Mouse (Mus musculus): ENCODE measurements around the gene Rcbtb2. TPM values are rescaled to one million over a fixed set of nuclear protein-coding genes. Genes with fewer than 3 reads are reported as not detected.
A peak's percentile ranks its signal among the peaks of the same experiment; 100 is the strongest.

Rcbtb2 gene
- polyA plus RNA-seq, 1 experiment from 2014 or later, result 64.0 TPM

- no peak overlapping the region for H3K27ac ChIP-seq
- H3K9me3 ChIP-seq (ENCODE audit: control insufficient read depth, low read length), result no peaks in the 10 kb centered on the region
- H3K27me3 ChIP-seq (ENCODE audit: control insufficient read depth, insufficient read depth, low read length), result no peaks in the 10 kb centered on the region
- no peaks in the 10 kb centered on the region for H3K4me1 ChIP-seq (replicated peaks; ENCODE audit: control insufficient read depth, insufficient read depth, low read length)
- no peak overlapping the region for H3K4me3 ChIP-seq (replicated peaks; ENCODE audit: low read length)
- no peak overlapping the region for H3K9ac ChIP-seq
- DNase-seq (ENCODE audit: low spot score) (no peak), ATAC-seq (ENCODE audit: low FRiP score) (no peak)
- H3K36me3 ChIP-seq (replicated peaks; ENCODE audit: control insufficient read depth, insufficient read depth), result peaks cover 44% of the 10 kb centered on the region
- no peak overlapping the region for H3K4me2 ChIP-seq (replicated peaks)
These were observed 86.4 kb downstream of the Rcbtb2 start for GRCm38 (mm10) chr14:73209262-73209661.

- no peak for DNase-seq (ENCODE audit: low spot score)
These were observed 87.4 kb downstream of the Rcbtb2 start for GRCm38 (mm10) chr14:73210196-73210595.

GRCm38 (mm10) chr14:73211477-73211876, 88.6 kb downstream of the Rcbtb2 start:
- Histone ChIP-seq H3K27me3 (ENCODE audit: control insufficient read depth, insufficient read depth, low read length) (no peaks in the 10 kb centered on the region), H3K36me3 (replicated peaks; ENCODE audit: control insufficient read depth, insufficient read depth) (peaks cover 47% of the 10 kb centered on the region), H3K9ac (no peak overlapping the region), H3K27ac (no peak overlapping the region), H3K4me2 (replicated peaks) (no peak overlapping the region), H3K4me1 (replicated peaks; ENCODE audit: control insufficient read depth, insufficient read depth, low read length) (no peaks in the 10 kb centered on the region), H3K4me3 (replicated peaks; ENCODE audit: low read length) (no peak overlapping the region), H3K9me3 (ENCODE audit: control insufficient read depth, low read length) (no peaks in the 10 kb centered on the region)
- ATAC-seq (ENCODE audit: low FRiP score) (no peak), DNase-seq (ENCODE audit: low spot score) (no peak)
- WGBS, result 95% methylated on average over 5 of the region's 5 CpGs

More at GRCm38 (mm10) chr14:73210196-73210595, 87.4 kb downstream of the Rcbtb2 start:
- Histone ChIP-seq H3K27me3 (ENCODE audit: control insufficient read depth, insufficient read depth, low read length) (no peaks in the 10 kb centered on the region), H3K4me2 (replicated peaks) (no peak overlapping the region), H3K9me3 (ENCODE audit: control insufficient read depth, low read length) (no peaks in the 10 kb centered on the region), H3K36me3 (replicated peaks; ENCODE audit: control insufficient read depth, insufficient read depth) (peaks cover 40% of the 10 kb centered on the region), H3K9ac (no peak overlapping the region), H3K4me3 (replicated peaks; ENCODE audit: low read length) (no peak overlapping the region), H3K27ac (no peak overlapping the region), H3K4me1 (replicated peaks; ENCODE audit: control insufficient read depth, insufficient read depth, low read length) (no peaks in the 10 kb centered on the region)
- WGBS, result 98% methylated on average over 8 of the region's 8 CpGs
- no peak for ATAC-seq (ENCODE audit: low FRiP score)

- Histone ChIP-seq H3K36me3 (replicated peaks; ENCODE audit: control insufficient read depth, insufficient read depth) (peaks cover 30% of the 10 kb centered on the region), H3K4me2 (replicated peaks) (no peak overlapping the region), H3K27ac (no peak overlapping the region), H3K4me1 (replicated peaks; ENCODE audit: control insufficient read depth, insufficient read depth, low read length) (no peaks in the 10 kb centered on the region), H3K9me3 (ENCODE audit: control insufficient read depth, low read length) (no peaks in the 10 kb centered on the region), H3K27me3 (ENCODE audit: control insufficient read depth, insufficient read depth, low read length) (no peaks in the 10 kb centered on the region), H3K9ac (no peak overlapping the region), H3K4me3 (replicated peaks; ENCODE audit: low read length) (no peak overlapping the region)
- no peak for DNase-seq (ENCODE audit: low spot score)
- no peak for ATAC-seq (ENCODE audit: low FRiP score)
- 97% methylated on average over 1 of the region's 1 CpGs for WGBS
These were observed 94.2 kb downstream of the Rcbtb2 start for GRCm38 (mm10) chr14:73217062-73217461.

- ATAC-seq (ENCODE audit: low FRiP score) (no peak), DNase-seq (ENCODE audit: low spot score) (no peak)
- H3K27me3 ChIP-seq (ENCODE audit: control insufficient read depth, insufficient read depth, low read length), result no peaks in the 10 kb centered on the region
- 92% methylated on average over 9 of the region's 9 CpGs for WGBS
- H3K36me3 ChIP-seq (replicated peaks; ENCODE audit: control insufficient read depth, insufficient read depth), result no peaks in the 10 kb centered on the region
- no peaks in the 10 kb centered on the region for H3K9me3 ChIP-seq (ENCODE audit: control insufficient read depth, low read length)
- no peaks in the 10 kb centered on the region; the same call in 1 of the 2 replicates for H3K4me1 ChIP-seq (replicated peaks; ENCODE audit: control insufficient read depth, insufficient read depth, low read length)
- no peak overlapping the region for H3K27ac ChIP-seq
- no peak overlapping the region for H3K9ac ChIP-seq
- no peak overlapping the region for H3K4me3 ChIP-seq (replicated peaks; ENCODE audit: low read length)
- no peak overlapping the region for H3K4me2 ChIP-seq (replicated peaks)
These were observed 99.6 kb downstream of the Rcbtb2 start for GRCm38 (mm10) chr14:73222316-73222970.

- H3K27me3 ChIP-seq (ENCODE audit: control insufficient read depth, insufficient read depth, low read length), result no peaks in the 10 kb centered on the region
- peak; percentile 44 for DNase-seq (ENCODE audit: low spot score)
- no peaks in the 10 kb centered on the region for H3K9me3 ChIP-seq (ENCODE audit: control insufficient read depth, low read length)
- ATAC-seq (ENCODE audit: low FRiP score), result peak; percentile 55; the same call in 1 of the 2 replicates
- H3K36me3 ChIP-seq (replicated peaks; ENCODE audit: control insufficient read depth, insufficient read depth), result no peaks in the 10 kb centered on the region; the same call in 1 of the 2 replicates
- H3K4me2 ChIP-seq (replicated peaks), result no peak overlapping the region
- H3K9ac ChIP-seq, result no peak overlapping the region
- H3K27ac ChIP-seq, result no peak overlapping the region
- no peak overlapping the region for H3K4me3 ChIP-seq (replicated peaks; ENCODE audit: low read length)
- WGBS, result 62% methylated on average over 3 of the region's 3 CpGs
- H3K4me1 ChIP-seq (replicated peaks; ENCODE audit: control insufficient read depth, insufficient read depth, low read length), result no peaks in the 10 kb centered on the region; the same call in 1 of the 2 replicates
These were observed 103.5 kb downstream of the Rcbtb2 start for GRCm38 (mm10) chr14:73226346-73226745.

GRCm38 (mm10) chr14:73226849-73227248, 104.0 kb downstream of the Rcbtb2 start:
- H3K27ac ChIP-seq, result 0 out of 2 replicates have a peak overlapping the region, but pooled peaks have one; percentile 35
- ATAC-seq (ENCODE audit: low FRiP score) (no peak), DNase-seq (ENCODE audit: low spot score) (no peak)
- no peak overlapping the region for H3K4me2 ChIP-seq (replicated peaks)
- H3K4me1 ChIP-seq (replicated peaks; ENCODE audit: control insufficient read depth, insufficient read depth, low read length), result peaks cover 4% of the 10 kb centered on the region; the same call in 1 of the 2 replicates
- WGBS, result 46% methylated on average over 1 of the region's 1 CpGs
- no peaks in the 10 kb centered on the region for H3K27me3 ChIP-seq (ENCODE audit: control insufficient read depth, insufficient read depth, low read length)
- no peak overlapping the region for H3K4me3 ChIP-seq (replicated peaks; ENCODE audit: low read length)
- H3K9me3 ChIP-seq (ENCODE audit: control insufficient read depth, low read length), result no peaks in the 10 kb centered on the region
- H3K36me3 ChIP-seq (replicated peaks; ENCODE audit: control insufficient read depth, insufficient read depth), result no peaks in the 10 kb centered on the region; the same call in 1 of the 2 replicates
- no peak overlapping the region for H3K9ac ChIP-seq

- Histone ChIP-seq H3K4me2 (replicated peaks) (no peak overlapping the region), H3K4me1 (replicated peaks; ENCODE audit: control insufficient read depth, insufficient read depth, low read length) (peaks cover 12% of the 10 kb centered on the region), H3K27me3 (ENCODE audit: control insufficient read depth, insufficient read depth, low read length) (no peaks in the 10 kb centered on the region), H3K36me3 (replicated peaks; ENCODE audit: control insufficient read depth, insufficient read depth) (no peaks in the 10 kb centered on the region; the same call in 1 of the 2 replicates), H3K9me3 (ENCODE audit: control insufficient read depth, low read length) (no peaks in the 10 kb centered on the region), H3K9ac (no peak overlapping the region), H3K27ac (no peak overlapping the region), H3K4me3 (replicated peaks; ENCODE audit: low read length) (no peak overlapping the region)
- 26% methylated on average over 5 of the region's 5 CpGs for WGBS
- DNase-seq (ENCODE audit: low spot score) (no peak), ATAC-seq (ENCODE audit: low FRiP score) (no peak)
These were observed 108.6 kb downstream of the Rcbtb2 start for GRCm38 (mm10) chr14:73231286-73231982.

GRCm38 (mm10) chr14:73234468-73235031, 111.7 kb downstream of the Rcbtb2 start:
- Histone ChIP-seq H3K9me3 (ENCODE audit: control insufficient read depth, low read length) (no peaks in the 10 kb centered on the region), H3K27me3 (ENCODE audit: control insufficient read depth, insufficient read depth, low read length) (no peaks in the 10 kb centered on the region), H3K9ac (no peak overlapping the region), H3K36me3 (replicated peaks; ENCODE audit: control insufficient read depth, insufficient read depth) (no peaks in the 10 kb centered on the region; the same call in 1 of the 2 replicates), H3K4me1 (replicated peaks; ENCODE audit: control insufficient read depth, insufficient read depth, low read length) (peaks cover 20% of the 10 kb centered on the region), H3K27ac (peak overlapping the region; percentile 45), H3K4me2 (replicated peaks) (no peak overlapping the region), H3K4me3 (replicated peaks; ENCODE audit: low read length) (no peak overlapping the region)
- WGBS, result 17% methylated on average over 2 of the region's 2 CpGs
- no peak for DNase-seq (ENCODE audit: low spot score)
- no peak for ATAC-seq (ENCODE audit: low FRiP score)

All from hindbrain, embryonic 14.5 days (tissue).